Mouse (Mus musculus) telencephalon, adult 2 months (tissue): ENCODE measurements around the gene Kif26a.

Experiments
- DNase-seq: peaks from one replicate; pipeline ENCODE4 v3.0.0-alpha.2; 2011; ENCODE audit warnings: low read depth, low spot score

The Kif26a gene

GRCm38 (mm10) chr12:112164840-112165219 is 18.8 kb downstream of the Kif26a start:
- no peak for DNase-seq

- no peak for DNase-seq
These were observed 23.2 kb downstream of the Kif26a start for GRCm38 (mm10) chr12:112169240-112169639.

GRCm38 (mm10) chr12:112170671-112171574 is 24.9 kb downstream of the Kif26a start:
- no peak for DNase-seq

- DNase-seq = no peak
These were observed 25.6 kb downstream of the Kif26a start for GRCm38 (mm10) chr12:112171657-112172056.

- DNase-seq = no peak
These were observed 26.2 kb downstream of the Kif26a start for GRCm38 (mm10) chr12:112172214-112172613.

- DNase-seq = no peak
These were observed 31.7 kb downstream of the Kif26a start for GRCm38 (mm10) chr12:112177679-112178078.

- DNase-seq = no peak
These were observed 33.7 kb downstream of the Kif26a start for GRCm38 (mm10) chr12:112179687-112180086.

GRCm38 (mm10) chr12:112181921-112182608 is 36.1 kb downstream of the Kif26a start:
- DNase-seq = no peak

GRCm38 (mm10) chr12:112182609-112182955 is 36.6 kb downstream of the Kif26a start:
- DNase-seq = no peak

- DNase-seq = no peak
These were observed 37.7 kb downstream of the Kif26a start for GRCm38 (mm10) chr12:112183675-112184074.

- DNase-seq = no peak
These were observed 38.4 kb downstream of the Kif26a start for GRCm38 (mm10) chr12:112184390-112184789.

- DNase-seq = no peak
These were observed 40.9 kb downstream of the Kif26a start for GRCm38 (mm10) chr12:112186899-112187298.

GRCm38 (mm10) chr12:112191753-112192152 is 45.7 kb downstream of the Kif26a start:
- no peak for DNase-seq

GRCm38 (mm10) chr12:112195019-112195418 is 49.0 kb downstream of the Kif26a start:
- DNase-seq = no peak

- no peak for DNase-seq
These were observed 50.6 kb downstream of the Kif26a start for GRCm38 (mm10) chr12:112196562-112196961.

- no peak for DNase-seq
These were observed 53.4 kb downstream of the Kif26a start for GRCm38 (mm10) chr12:112199363-112199762.

GRCm38 (mm10) chr12:112200045-112200444 is 54.0 kb downstream of the Kif26a start:
- no peak for DNase-seq

GRCm38 (mm10) chr12:112207163-112207562 is 61.2 kb downstream of the Kif26a start:
- no peak for DNase-seq

GRCm38 (mm10) chr12:112207734-112208133 is 61.7 kb downstream of the Kif26a start:
- DNase-seq = no peak

GRCm38 (mm10) chr12:112210622-112211021 is 64.6 kb downstream of the Kif26a start:
- DNase-seq = no peak

- no peak for DNase-seq
These were observed 68.4 kb downstream of the Kif26a start for GRCm38 (mm10) chr12:112214441-112214857.

- no peak for DNase-seq
These were observed 69.5 kb downstream of the Kif26a start for GRCm38 (mm10) chr12:112215545-112215944.

GRCm38 (mm10) chr12:112217021-112217420 is 71.0 kb downstream of the Kif26a start:
- peak; percentile 33 for DNase-seq
